Mouse (Mus musculus): ENCODE measurements around the gene Slco6d1.

DNA sequence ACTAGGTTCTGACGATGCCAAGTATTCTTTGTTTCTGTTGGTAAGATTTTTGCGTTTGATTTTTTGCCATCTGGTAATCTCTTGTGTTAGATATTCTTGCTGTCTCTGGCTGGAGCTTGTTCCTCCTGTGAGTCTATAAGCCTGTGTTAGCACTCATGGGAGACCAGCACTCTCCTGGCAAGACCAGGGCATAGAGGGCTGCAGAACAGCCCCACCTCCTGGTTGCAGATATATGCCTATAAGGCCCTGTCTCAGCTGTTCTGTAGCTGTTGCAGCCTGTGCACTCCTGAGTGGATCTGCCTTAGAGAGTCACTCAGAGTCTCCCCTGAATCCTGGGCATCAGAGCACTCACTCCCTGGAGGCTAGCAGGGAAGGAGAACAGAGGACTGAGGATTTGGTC lies 102.1 kb downstream of the Slco6d1 start:
- TF ChIP-seq POLR2A (IDR thresholded peaks at IDR 0.05; ENCODE audit: insufficient read depth, low read length) = no peak
- no peak for TF ChIP-seq CTCF (IDR thresholded peaks at IDR 0.05; ENCODE audit: low read depth, low read length)
- TF ChIP-seq EP300 (IDR thresholded peaks at IDR 0.05; ENCODE audit: insufficient read depth, low read depth, low read length) = no peak
